Mouse (Mus musculus): ENCODE measurements around the gene Gm21954.

DNA sequence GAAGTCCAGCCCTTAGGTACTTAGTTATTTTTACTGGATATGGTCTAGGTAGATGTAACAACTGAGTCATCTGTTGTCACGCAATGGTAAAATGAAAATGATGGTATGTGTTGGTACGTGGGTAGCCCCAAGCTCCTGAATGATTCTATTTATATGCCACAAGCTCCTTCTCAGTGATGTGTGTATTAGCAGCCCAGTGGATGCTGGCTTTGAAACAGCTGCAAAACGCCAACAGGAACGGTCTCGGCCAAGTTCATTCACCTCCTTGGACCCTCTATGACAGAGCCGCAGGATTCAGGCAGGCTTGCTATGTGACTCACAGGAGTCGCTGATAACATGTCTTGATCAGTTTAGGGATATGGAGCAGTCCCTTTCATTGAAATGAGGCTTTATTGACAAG lies 38.2 kb upstream of the Gm21954 start:
- TF ChIP-seq CTCF (IDR thresholded peaks at IDR 0.05; ENCODE audit: borderline replicate concordance, insufficient read depth, low read length) (no peak), POLR2A (IDR thresholded peaks at IDR 0.05; ENCODE audit: low read depth, low read length) (no peak)
